In genomic region chr3:67473438-67473837, GRCm38 (mm10) we compare ENCODE assay signal across 19 mouse cellular contexts. TPM values are rescaled to one million over a fixed set of nuclear protein-coding genes. Genes with fewer than 3 reads are reported as not detected.
"Had no signal": no experiment of that assay in that cellular context is flagged by ENCODE, and none has a peak within 500 bp of the region (broad histone marks: within the 10 kb centered on the region; RNA-seq: fewer than 3 reads in every experiment).

No protein-coding gene starts in this region.

- H3K27ac ChIP-seq: liver, embryonic 15.5 days; lung, embryonic 15.5 days; macrophage; midbrain, embryonic 13.5 days; midbrain, embryonic 15.5 days; neural tube, embryonic 12.5 days had no signal

- H3K9me3 ChIP-seq: liver, embryonic 15.5 days; lung, embryonic 15.5 days; megakaryocyte, embryonic 14.5 days; midbrain, embryonic 13.5 days; midbrain, embryonic 15.5 days; neural tube, embryonic 12.5 days had no signal

- H3K4me3 ChIP-seq: liver, embryonic 15.5 days; lung, embryonic 15.5 days; megakaryocyte, embryonic 14.5 days; midbrain, embryonic 13.5 days; midbrain, embryonic 15.5 days; neural tube, embryonic 12.5 days had no signal

- H3K27me3 ChIP-seq: liver, embryonic 15.5 days; lung, embryonic 15.5 days; megakaryocyte, embryonic 14.5 days; midbrain, embryonic 13.5 days; midbrain, embryonic 15.5 days; neural tube, embryonic 12.5 days had no signal

- DNase-seq: liver, postnatal 0 days; lung, adult 2 months; lung, postnatal 14 days; lung, postnatal 36 days; right cerebral cortex, postnatal 14 days; thymus, adult 18-20 months; thymus, postnatal 14 days; thymus, postnatal 36 days had no signal

- H3K4me2 ChIP-seq: liver, embryonic 15.5 days; lung, embryonic 15.5 days; midbrain, embryonic 11.5 days; midbrain, embryonic 13.5 days; midbrain, embryonic 15.5 days; neural tube, embryonic 12.5 days had no signal

- H3K9ac ChIP-seq: liver, embryonic 15.5 days; liver, postnatal 0 days; lung, embryonic 15.5 days; midbrain, embryonic 13.5 days; midbrain, embryonic 15.5 days; neural tube, embryonic 12.5 days had no signal

- ATAC-seq: liver, postnatal 0 days; lung, postnatal 0 days; midbrain, embryonic 13.5 days; midbrain, embryonic 15.5 days had no signal

- H3K4me1 ChIP-seq: lung, embryonic 15.5 days; midbrain, embryonic 13.5 days; midbrain, embryonic 15.5 days; neural tube, embryonic 12.5 days had no signal

RNA-seq across cellular contexts. Expression of gene Rarres1, which starts 41.9 kb away (rescaled TPM):
- total RNA-seq: monocyte, adult 5-6 weeks; neutrophil, adult 5-6 weeks had no signal
